ENCODE assay signal across 14 mouse cellular contexts in the genomic region with DNA sequence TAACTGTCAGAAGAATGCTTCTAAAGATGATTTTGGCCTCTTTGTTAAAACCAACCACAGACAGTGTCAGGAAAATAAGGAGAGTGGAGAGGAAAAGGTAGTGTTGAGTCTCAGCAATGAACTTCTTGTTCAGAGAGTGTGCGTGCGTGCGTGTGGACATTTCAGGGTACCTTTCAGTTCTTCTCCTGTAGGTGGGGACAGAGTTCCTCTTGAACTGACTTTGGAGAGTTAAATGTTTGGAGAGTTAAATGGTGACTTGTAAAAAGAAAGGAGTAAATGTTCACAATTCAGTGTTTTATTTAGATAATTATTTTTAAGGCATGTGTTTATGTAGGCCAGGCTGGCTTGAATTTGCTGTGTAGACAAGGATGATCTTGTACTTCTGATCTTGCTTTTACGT. TPM values are rescaled to one million over a fixed set of nuclear protein-coding genes. Genes with fewer than 3 reads are reported as not detected.
DNase-seq lines count a peak whose midpoint lies in the region; ATAC-seq and TF ChIP-seq lines count a peak whose summit lies in the region.
"Had no signal": no experiment of that assay in that cellular context is flagged by ENCODE, and none has a peak within 500 bp of the region (broad histone marks: within the 10 kb centered on the region; RNA-seq: fewer than 3 reads in every experiment).

No protein-coding gene starts in this region.

- DNase-seq in embryo, embryonic 10 days (ENCODE audit: low spot score): peak; percentile 17
- no peak for DNase-seq in embryo, embryonic 9.5 days (ENCODE audit: extremely low spot score)
- DNase-seq in liver, adult 2 months (ENCODE audit: extremely low read depth, low read depth, low spot score): no peak
- DNase-seq in Patski (ENCODE audit: low read depth, low spot score): no peak
- DNase-seq in kidney, postnatal 4 days: peak; percentile 9 to 22
- no peak for DNase-seq in gastrocnemius, postnatal 10 days
- DNase-seq in Muller cell, postnatal 12 days (ENCODE audit: inconsistent ontology term): no peak
- DNase-seq: cerebellum, postnatal 36 days; gastrocnemius, postnatal 14 days; retina, postnatal 1 day had no signal

- TF ChIP-seq POLR2A in liver, adult 2 months (IDR thresholded peaks at IDR 0.05; ENCODE audit: extremely low read depth, insufficient read depth, low read length): no peak

- H3K27ac ChIP-seq in liver, adult 2 months (replicated peaks; ENCODE audit: insufficient read depth, low read depth, low read length): no peak overlapping the region
- H3K27ac ChIP-seq in liver, embryonic 12.5 days: no peak overlapping the region
- H3K27ac ChIP-seq: intestine, embryonic 15.5 days; liver, embryonic 15.5 days; neural tube, embryonic 12.5 days had no signal

- WGBS in liver, adult 2 months: 97% methylated on average over 4 of the region's 4 CpGs
- WGBS in liver, embryonic 12.5 days (ENCODE audit: insufficient replicate concordance): 75% methylated on average over 4 of the region's 4 CpGs

- no peak overlapping the region for H3K4me2 ChIP-seq in liver, embryonic 12.5 days
- H3K4me2 ChIP-seq: intestine, embryonic 15.5 days; liver, embryonic 15.5 days; neural tube, embryonic 12.5 days had no signal

- H3K36me3 ChIP-seq in liver, adult 2 months (ENCODE audit: control insufficient read depth, insufficient read depth, low read length): peaks cover 6% of the 10 kb centered on the region
- H3K36me3 ChIP-seq in liver, embryonic 12.5 days: no peaks in the 10 kb centered on the region
- H3K36me3 ChIP-seq: intestine, embryonic 15.5 days; liver, embryonic 15.5 days; neural tube, embryonic 12.5 days had no signal

- H3K79me2 ChIP-seq in liver, adult 2 months (ENCODE audit: control insufficient read depth, insufficient read depth, low read length): no peaks in the 10 kb centered on the region

- in situ Hi-C loops in Patski (cut with MboI; ENCODE audit: low pct_unique_long_range_greater_than_20kb): no loop called here

- no peaks in the 10 kb centered on the region for H3K9me3 ChIP-seq in liver, embryonic 12.5 days (replicated peaks)
- H3K9me3 ChIP-seq: intestine, embryonic 15.5 days; liver, embryonic 15.5 days; neural tube, embryonic 12.5 days had no signal

- no peaks in the 10 kb centered on the region for H3K4me1 ChIP-seq in liver, adult 2 months (ENCODE audit: control insufficient read depth, insufficient read depth, low read length)
- H3K4me1 ChIP-seq in liver, embryonic 12.5 days: peaks cover 3% of the 10 kb centered on the region; the same call in 1 of the 2 replicates
- H3K4me1 ChIP-seq: intestine, embryonic 15.5 days; liver, embryonic 15.5 days; neural tube, embryonic 12.5 days had no signal

- CTCF ChIA-PET in Patski (lab: Charles Lee): no interaction called here

- POLR2A ChIA-PET in Patski (lab: Charles Lee): no interaction called here

- no peak overlapping the region for H3K9ac ChIP-seq in liver, adult 2 months (ENCODE audit: low read depth, low read length)
- no peak overlapping the region for H3K9ac ChIP-seq in liver, embryonic 12.5 days
- H3K9ac ChIP-seq: intestine, embryonic 15.5 days; liver, embryonic 15.5 days; neural tube, embryonic 12.5 days had no signal

- no peak overlapping the region for H3K4me3 ChIP-seq in liver, adult 2 months (ENCODE audit: insufficient read depth, low read depth, low read length)
- H3K4me3 ChIP-seq in liver, embryonic 12.5 days: no peak overlapping the region
- H3K4me3 ChIP-seq: intestine, embryonic 15.5 days; liver, embryonic 15.5 days; neural tube, embryonic 12.5 days had no signal

- H3K27me3 ChIP-seq in liver, adult 2 months (ENCODE audit: control insufficient read depth, insufficient read depth, low read length): no peaks in the 10 kb centered on the region
- H3K27me3 ChIP-seq in liver, embryonic 12.5 days (replicated peaks): no peaks in the 10 kb centered on the region
- no peaks in the 10 kb centered on the region for H3K27me3 ChIP-seq in Patski
- H3K27me3 ChIP-seq: intestine, embryonic 15.5 days; liver, embryonic 15.5 days; neural tube, embryonic 12.5 days had no signal

- ATAC-seq in liver, embryonic 12.5 days: no peak
- no peak for ATAC-seq in Patski
- ATAC-seq: intestine, embryonic 15.5 days had no signal

- peak; percentile 9; the same call in 1 of the 2 replicates for TF ChIP-seq CTCF in liver, adult 2 months (IDR thresholded peaks at IDR 0.05; ENCODE audit: low read depth, low read length)
- peak; percentile 42 for TF ChIP-seq CTCF in Patski (IDR thresholded peaks at IDR 0.05)

RNA-seq across cellular contexts. Expression of gene Grk4, which starts 10.1 kb away (rescaled TPM):
- total RNA-seq in liver, adult 2 months (2014; rRNA removed): 0.65 and 1.6 TPM in 2 replicates
- 0.46 and 0.65 TPM in 2 replicates for polyA plus RNA-seq in liver, adult 2 months (2012; rRNA removed)
- 1.2 and 1.4 TPM in 2 replicates for polyA plus RNA-seq in liver, embryonic 12.5 days (2016; fragmentation: Nextera tagmentation; extraction: Ambion mirVana)
- 4.6 TPM for polyA plus RNA-seq in Patski (2021)
- 1 to 10 TPM; 1.4 to 1.5 TPM for total RNA-seq in gastrocnemius, postnatal 10 days (2021)

RNA-seq across cellular contexts. Expression of gene Nop14, which starts 10.3 kb away (rescaled TPM):
- 7.4 and 12.5 TPM in 2 replicates for total RNA-seq in liver, adult 2 months (2014; rRNA removed)
- polyA plus RNA-seq in liver, adult 2 months (2012; rRNA removed): 4.7 and 5.8 TPM in 2 replicates
- 26.4 and 27.9 TPM in 2 replicates for polyA plus RNA-seq in liver, embryonic 12.5 days (2016; fragmentation: Nextera tagmentation; extraction: Ambion mirVana)
- 56.8 TPM for polyA plus RNA-seq in Patski (2021)
- total RNA-seq in gastrocnemius, postnatal 10 days (2021): 10 to 100 TPM; 11.0 to 14.4 TPM

RNA-seq across cellular contexts. Expression of gene Mfsd10, which starts 33.3 kb away (rescaled TPM):
- total RNA-seq in liver, adult 2 months (2014; rRNA removed): 3.9 and 4.6 TPM in 2 replicates
- 14.2 and 26.6 TPM in 2 replicates for polyA plus RNA-seq in liver, adult 2 months (2012; rRNA removed)
- polyA plus RNA-seq in liver, embryonic 12.5 days (2016; fragmentation: Nextera tagmentation; extraction: Ambion mirVana): 66.8 and 77.4 TPM in 2 replicates
- 106 TPM for polyA plus RNA-seq in Patski (2021)
- total RNA-seq in gastrocnemius, postnatal 10 days (2021): 10 to 100 TPM; 15.0 to 17.5 TPM

Comparison
In these comparisons a context has a peak if more than half of its experiments do, and no peak if none do; other contexts are left out.
1. DNase-seq: peak in embryo, embryonic 10 days (single experiment) and kidney, postnatal 4 days (2 of 2); none in embryo, embryonic 9.5 days (single experiment), liver, adult 2 months (single experiment), Patski (single experiment), gastrocnemius, postnatal 10 days (single experiment) and Muller cell, postnatal 12 days (single experiment).